Mouse (Mus musculus): ENCODE measurements around the gene Cby3. TPM values are rescaled to one million over a fixed set of nuclear protein-coding genes. Genes with fewer than 3 reads are reported as not detected.

Cby3 gene
- polyA plus RNA-seq, 1 experiment from 2014 or later = 0.37 TPM

GRCm38 (mm10) chr11:50398803-50399202 lies 44.5 kb downstream of the Cby3 start:
- no peaks in the 10 kb centered on the region for H3K9me3 ChIP-seq (ENCODE audit: low read depth, low read length)

GRCm38 (mm10) chr11:50402481-50402880 lies 48.2 kb downstream of the Cby3 start:
- H3K4me2 ChIP-seq = no peak overlapping the region
- DNase-seq (no peak), ATAC-seq (ENCODE audit: insufficient read depth) (no peak)
- H3K36me3 ChIP-seq (ENCODE audit: insufficient read depth) = peaks cover 41% of the 10 kb centered on the region
- H3K27ac ChIP-seq (ENCODE audit: low read depth) = no peak overlapping the region
- no peaks in the 10 kb centered on the region for H3K4me1 ChIP-seq (ENCODE audit: insufficient read depth)
- no peak overlapping the region for H3K4me3 ChIP-seq (ENCODE audit: low read depth, low read length)
- H3K27me3 ChIP-seq (ENCODE audit: insufficient read depth, low read length) = no peaks in the 10 kb centered on the region
- WGBS = 95% methylated on average over 3 of the region's 3 CpGs
- no peaks in the 10 kb centered on the region for H3K9me3 ChIP-seq (ENCODE audit: low read depth, low read length)
- H3K9ac ChIP-seq = no peak overlapping the region
- no peak for TF ChIP-seq CTCF (IDR thresholded peaks at IDR 0.05; ENCODE audit: low read depth)

More at GRCm38 (mm10) chr11:50398803-50399202, 44.5 kb downstream of the Cby3 start:
- no peak for ATAC-seq (ENCODE audit: insufficient read depth)
- H3K27ac ChIP-seq (ENCODE audit: low read depth) = no peak overlapping the region
- DNase-seq = no peak
- H3K4me1 ChIP-seq (ENCODE audit: insufficient read depth) = no peaks in the 10 kb centered on the region
- H3K27me3 ChIP-seq (ENCODE audit: insufficient read depth, low read length) = no peaks in the 10 kb centered on the region
- H3K9ac ChIP-seq = no peak overlapping the region
- no peak for TF ChIP-seq CTCF (IDR thresholded peaks at IDR 0.05; ENCODE audit: low read depth)
- no peak overlapping the region for H3K4me2 ChIP-seq
- H3K36me3 ChIP-seq (ENCODE audit: insufficient read depth) = peaks cover 65% of the 10 kb centered on the region
- H3K4me3 ChIP-seq (ENCODE audit: low read depth, low read length) = no peak overlapping the region
- WGBS = 78% methylated on average over 13 of the region's 13 CpGs

DNA sequence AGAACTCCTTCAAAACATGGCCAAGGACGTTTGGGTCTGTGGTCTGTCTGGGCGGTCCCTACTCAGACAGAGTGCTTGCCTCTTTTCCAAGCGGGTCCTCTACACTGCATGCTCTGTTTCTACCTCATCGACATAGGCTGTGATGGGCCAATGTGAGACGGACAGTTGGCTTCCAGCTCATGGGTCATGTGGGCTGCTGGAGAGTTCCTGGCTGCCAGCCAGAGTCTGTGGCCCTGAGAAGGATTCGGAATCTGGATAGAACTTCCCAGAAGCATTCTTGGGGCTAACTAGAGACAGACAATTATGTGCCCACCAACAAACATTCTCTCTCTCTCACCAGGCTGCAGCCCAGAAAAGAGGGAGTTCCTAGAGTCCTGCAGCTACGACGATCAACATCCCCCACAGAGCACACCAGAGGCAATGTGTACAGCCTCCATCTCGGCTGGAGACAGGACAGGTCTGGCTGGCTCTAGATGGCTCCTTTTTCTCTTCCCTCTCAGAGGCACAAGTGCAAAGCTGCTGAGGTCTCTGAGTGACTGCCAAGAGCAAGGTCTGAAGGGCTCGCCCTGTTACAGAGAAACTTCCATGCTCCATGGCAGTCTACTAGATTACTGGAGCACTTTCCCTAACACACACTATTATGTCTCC lies 49.2 kb downstream of the Cby3 start:
- H3K4me2 ChIP-seq = no peak overlapping the region
- no peak overlapping the region for H3K27ac ChIP-seq (ENCODE audit: low read depth)
- no peak overlapping the region for H3K9ac ChIP-seq
- H3K27me3 ChIP-seq (ENCODE audit: insufficient read depth, low read length) = no peaks in the 10 kb centered on the region
- H3K4me3 ChIP-seq (ENCODE audit: low read depth, low read length) = no peak overlapping the region
- H3K9me3 ChIP-seq (ENCODE audit: low read depth, low read length) = no peaks in the 10 kb centered on the region
- peaks cover 32% of the 10 kb centered on the region for H3K36me3 ChIP-seq (ENCODE audit: insufficient read depth)
- no peaks in the 10 kb centered on the region for H3K4me1 ChIP-seq (ENCODE audit: insufficient read depth)
- peak; percentile 63 for ATAC-seq (ENCODE audit: insufficient read depth)
- peak; percentile 64 for DNase-seq
- TF ChIP-seq CTCF (IDR thresholded peaks at IDR 0.05; ENCODE audit: low read depth) = no peak
- 67% methylated on average over 10 of the region's 10 CpGs for WGBS

GRCm38 (mm10) chr11:50407235-50407634 lies 53.0 kb downstream of the Cby3 start:
- ATAC-seq (ENCODE audit: insufficient read depth) (no peak), DNase-seq (no peak)
- Histone ChIP-seq H3K9ac (no peak overlapping the region), H3K4me3 (ENCODE audit: low read depth, low read length) (no peak overlapping the region), H3K27ac (ENCODE audit: low read depth) (no peak overlapping the region), H3K4me2 (no peak overlapping the region), H3K9me3 (ENCODE audit: low read depth, low read length) (no peaks in the 10 kb centered on the region), H3K36me3 (ENCODE audit: insufficient read depth) (peaks cover 26% of the 10 kb centered on the region; the same call in 1 of the 2 replicates), H3K4me1 (ENCODE audit: insufficient read depth) (no peaks in the 10 kb centered on the region), H3K27me3 (ENCODE audit: insufficient read depth, low read length) (no peaks in the 10 kb centered on the region)
- WGBS = 50% methylated on average over 6 of the region's 6 CpGs
- no peak for TF ChIP-seq CTCF (IDR thresholded peaks at IDR 0.05; ENCODE audit: low read depth)

MicroRNA genes within 50 kb of the gene (microRNA counts, 519-probe panel; counts per million panel counts)
- microRNA mmu-miR-804 = 2,536 counts per million, percentile 46 among the panel's probes with 10 or more counts

Small RNA genes within 50 kb of the gene (microRNA-seq; reads per million reads assigned to microRNA genes)
- not detected for gene Mir804 (ENCODE audit: borderline number of aligned reads)

Other genes with a start within 250 kb of the Cby3 start
- gene Tbc1d9b, start 223.1 kb upstream of the Cby3 start, polyA plus RNA-seq (2014; fragmentation: Nextera tagmentation; extraction: Ambion mirVana) = 45.3 and 46.2 TPM in 2 replicates
- 18.4 and 20.3 TPM in 2 replicates for gene Mrnip, start 180.0 kb upstream of the Cby3 start, polyA plus RNA-seq (2014; fragmentation: Nextera tagmentation; extraction: Ambion mirVana)
- 205 and 209 TPM in 2 replicates for gene Sqstm1, start 143.6 kb upstream of the Cby3 start, polyA plus RNA-seq (2014; fragmentation: Nextera tagmentation; extraction: Ambion mirVana)
- gene Mgat4b, start 143.6 kb upstream of the Cby3 start, polyA plus RNA-seq (2014; fragmentation: Nextera tagmentation; extraction: Ambion mirVana) = 32.8 and 44.2 TPM in 2 replicates
- 2.1 and 3.2 TPM in 2 replicates for gene Ltc4s, start 115.8 kb upstream of the Cby3 start, polyA plus RNA-seq (2014; fragmentation: Nextera tagmentation; extraction: Ambion mirVana)
- 11.1 and 11.5 TPM in 2 replicates for gene Maml1, start 62.2 kb upstream of the Cby3 start, polyA plus RNA-seq (2014; fragmentation: Nextera tagmentation; extraction: Ambion mirVana)
- gene Canx, start 28.8 kb upstream of the Cby3 start, polyA plus RNA-seq (2014; fragmentation: Nextera tagmentation; extraction: Ambion mirVana) = 269 and 282 TPM in 2 replicates
- gene Hnrnph1, start 22.5 kb downstream of the Cby3 start, polyA plus RNA-seq (2014; fragmentation: Nextera tagmentation; extraction: Ambion mirVana) = 573 and 582 TPM in 2 replicates
- 24.4 and 25.9 TPM in 2 replicates for gene Rufy1, start 76.7 kb downstream of the Cby3 start, polyA plus RNA-seq (2014; fragmentation: Nextera tagmentation; extraction: Ambion mirVana)
- gene Adamts2, start 247.6 kb downstream of the Cby3 start, polyA plus RNA-seq (2014; fragmentation: Nextera tagmentation; extraction: Ambion mirVana) = 9.5 and 10.9 TPM in 2 replicates